Mouse (Mus musculus) adipocyte (in vitro differentiated cells): ENCODE measurements around the gene Plbd1.

ENCODE experiments used
- DNase-seq: peaks from one replicate; pipeline ENCODE4 v3.0.0-alpha.2; 2016; ENCODE audit warnings: low spot score

The Plbd1 gene

GRCm38 (mm10) chr6:136661706-136662016 is at the start of gene Plbd1:
Gene Plbd1, minus strand, starts transcription at chr6:136661928.
- no peak for DNase-seq

GRCm38 (mm10) chr6:136710408-136710807 is 48.7 kb upstream of the Plbd1 start:
- no peak for DNase-seq

GRCm38 (mm10) chr6:136708597-136708996 is 46.9 kb upstream of the Plbd1 start:
- no peak for DNase-seq

GRCm38 (mm10) chr6:136701878-136702277 is 40.1 kb upstream of the Plbd1 start:
- no peak for DNase-seq

GRCm38 (mm10) chr6:136701185-136701584 is 39.5 kb upstream of the Plbd1 start:
- no peak for DNase-seq

- no peak for DNase-seq
Measured at GRCm38 (mm10) chr6:136691314-136691713, 29.6 kb upstream of the Plbd1 start.

GRCm38 (mm10) chr6:136690527-136690926 is 28.8 kb upstream of the Plbd1 start:
- no peak for DNase-seq

GRCm38 (mm10) chr6:136689790-136690413 is 28.2 kb upstream of the Plbd1 start:
- no peak for DNase-seq

GRCm38 (mm10) chr6:136685433-136685832 is 23.7 kb upstream of the Plbd1 start:
- no peak for DNase-seq

- no peak for DNase-seq
Measured at GRCm38 (mm10) chr6:136683410-136684334, 21.9 kb upstream of the Plbd1 start.

- DNase-seq = no peak
Measured at GRCm38 (mm10) chr6:136679381-136679780, 17.7 kb upstream of the Plbd1 start.

- no peak for DNase-seq
Measured at GRCm38 (mm10) chr6:136674935-136675334, 13.2 kb upstream of the Plbd1 start.

GRCm38 (mm10) chr6:136672467-136672866 is 10.7 kb upstream of the Plbd1 start:
- DNase-seq = peak; percentile 77

- DNase-seq = no peak
Measured at GRCm38 (mm10) chr6:136669274-136669673, 7.5 kb upstream of the Plbd1 start.

GRCm38 (mm10) chr6:136668266-136668986 is 6.7 kb upstream of the Plbd1 start:
- DNase-seq = no peak

GRCm38 (mm10) chr6:136662063-136662462 is 335 bp upstream of the Plbd1 start:
- DNase-seq = no peak

GRCm38 (mm10) chr6:136660831-136661705 is 660 bp downstream of the Plbd1 start:
- no peak for DNase-seq

GRCm38 (mm10) chr6:136659226-136659625 is 2.5 kb downstream of the Plbd1 start:
- DNase-seq = no peak

GRCm38 (mm10) chr6:136658303-136658702 is 3.4 kb downstream of the Plbd1 start:
- no peak for DNase-seq

- DNase-seq = no peak
Measured at GRCm38 (mm10) chr6:136655786-136656185, 5.9 kb downstream of the Plbd1 start.

GRCm38 (mm10) chr6:136654470-136654869 is 7.3 kb downstream of the Plbd1 start:
- DNase-seq = no peak

GRCm38 (mm10) chr6:136653331-136653730 is 8.4 kb downstream of the Plbd1 start:
- DNase-seq = no peak
